Mouse (Mus musculus): ENCODE data around the gene Igf1r. TPM values are rescaled to one million over a fixed set of nuclear protein-coding genes. Genes with fewer than 3 reads are reported as not detected.

Gene Igf1r
- polyA plus RNA-seq, 1 experiment from 2014 or later, result 16.1 TPM

GRCm38 (mm10) chr7:68250411-68250810 lies 297.8 kb downstream of the Igf1r start:
- no peaks in the 10 kb centered on the region for H3K27me3 ChIP-seq (replicated peaks)
- H3K9ac ChIP-seq, result no peak overlapping the region
- H3K4me2 ChIP-seq, result no peak overlapping the region
- no peaks in the 10 kb centered on the region for H3K36me3 ChIP-seq
- no peak overlapping the region for H3K4me3 ChIP-seq (replicated peaks)
- no peaks in the 10 kb centered on the region for H3K9me3 ChIP-seq
- H3K4me1 ChIP-seq, result no peaks in the 10 kb centered on the region
- no peak for ATAC-seq (ENCODE audit: insufficient read depth, low FRiP score, low read depth)
- WGBS, result 45% methylated on average over 1 of the region's 1 CpGs
- no peak overlapping the region for H3K27ac ChIP-seq

GRCm38 (mm10) chr7:68250902-68251301 lies 298.3 kb downstream of the Igf1r start:
- H3K9me3 ChIP-seq, result no peaks in the 10 kb centered on the region
- H3K4me3 ChIP-seq (replicated peaks), result no peak overlapping the region
- H3K4me1 ChIP-seq, result no peaks in the 10 kb centered on the region
- no peak for ATAC-seq (ENCODE audit: insufficient read depth, low FRiP score, low read depth)
- no peak overlapping the region for H3K27ac ChIP-seq
- WGBS, result 80% methylated on average over 3 of the region's 3 CpGs
- no peaks in the 10 kb centered on the region for H3K27me3 ChIP-seq (replicated peaks)
- no peak overlapping the region for H3K9ac ChIP-seq
- H3K36me3 ChIP-seq, result no peaks in the 10 kb centered on the region
- H3K4me2 ChIP-seq, result no peak overlapping the region

- H3K9ac ChIP-seq, result no peak overlapping the region
- H3K4me2 ChIP-seq, result no peak overlapping the region
- H3K9me3 ChIP-seq, result no peaks in the 10 kb centered on the region
- no peak for ATAC-seq (ENCODE audit: insufficient read depth, low FRiP score, low read depth)
- H3K27ac ChIP-seq, result no peak overlapping the region
- no peak overlapping the region for H3K4me3 ChIP-seq (replicated peaks)
- H3K27me3 ChIP-seq (replicated peaks), result no peaks in the 10 kb centered on the region
- WGBS, result 39% methylated on average over 2 of the region's 2 CpGs
- H3K4me1 ChIP-seq, result no peaks in the 10 kb centered on the region
- H3K36me3 ChIP-seq, result no peaks in the 10 kb centered on the region
These were observed 305.1 kb downstream of the Igf1r start for GRCm38 (mm10) chr7:68257767-68258166.

GRCm38 (mm10) chr7:68258326-68259150 lies 305.9 kb downstream of the Igf1r start:
- no peak overlapping the region for H3K4me2 ChIP-seq
- H3K27ac ChIP-seq, result no peak overlapping the region
- H3K4me1 ChIP-seq, result no peaks in the 10 kb centered on the region
- no peak overlapping the region for H3K4me3 ChIP-seq (replicated peaks)
- no peak for ATAC-seq (ENCODE audit: insufficient read depth, low FRiP score, low read depth)
- H3K27me3 ChIP-seq (replicated peaks), result no peaks in the 10 kb centered on the region
- 73% methylated on average over 17 of the region's 17 CpGs for WGBS
- H3K9me3 ChIP-seq, result no peaks in the 10 kb centered on the region
- no peak overlapping the region for H3K9ac ChIP-seq
- no peaks in the 10 kb centered on the region for H3K36me3 ChIP-seq

- H3K4me2 ChIP-seq, result no peak overlapping the region
- 0 out of 2 replicates have a peak, but pooled peaks cover 4% of the 10 kb centered on the region for H3K27me3 ChIP-seq (replicated peaks)
- no peak overlapping the region for H3K27ac ChIP-seq
- WGBS, result 50% methylated on average over 6 of the region's 6 CpGs
- H3K4me1 ChIP-seq, result 0 out of 2 replicates have a peak, but pooled peaks cover 10% of the 10 kb centered on the region
- ATAC-seq (ENCODE audit: insufficient read depth, low FRiP score, low read depth), result no peak
- no peaks in the 10 kb centered on the region for H3K9me3 ChIP-seq
- no peaks in the 10 kb centered on the region for H3K36me3 ChIP-seq
- H3K4me3 ChIP-seq (replicated peaks), result no peak overlapping the region
- no peak overlapping the region for H3K9ac ChIP-seq
These were observed 307.0 kb downstream of the Igf1r start for GRCm38 (mm10) chr7:68259523-68260081.

GRCm38 (mm10) chr7:68262612-68263200 lies 310.1 kb downstream of the Igf1r start:
- 42% methylated on average over 8 of the region's 8 CpGs for WGBS
- Histone ChIP-seq H3K9ac (no peak overlapping the region), H3K9me3 (no peaks in the 10 kb centered on the region), H3K4me3 (replicated peaks) (no peak overlapping the region), H3K36me3 (no peaks in the 10 kb centered on the region), H3K4me1 (peaks cover 19% of the 10 kb centered on the region; the same call in 1 of the 2 replicates), H3K27ac (no peak overlapping the region), H3K27me3 (replicated peaks) (0 out of 2 replicates have a peak, but pooled peaks cover 9% of the 10 kb centered on the region), H3K4me2 (no peak overlapping the region)
- no peak for ATAC-seq (ENCODE audit: insufficient read depth, low FRiP score, low read depth)

GRCm38 (mm10) chr7:68263346-68264027 lies 310.9 kb downstream of the Igf1r start:
- 62% methylated on average over 8 of the region's 8 CpGs for WGBS
- Histone ChIP-seq H3K4me2 (peak overlapping the region; percentile 67), H3K9ac (no peak overlapping the region)

GRCm38 (mm10) chr7:68264028-68264453 lies 311.4 kb downstream of the Igf1r start, which contains the start of gene Pgpep1l:
Gene Pgpep1l (minus strand): TSS chr7:68264233.
- WGBS, result 5% methylated on average over 25 of the region's 25 CpGs
- Histone ChIP-seq H3K4me3 (replicated peaks) (peak within 1 kb of the TSS; percentile 35), H3K27me3 (replicated peaks) (0 out of 2 replicates have a peak, but pooled peaks cover 9% of the 10 kb centered on the region), H3K4me1 (peaks cover 19% of the 10 kb centered on the region; the same call in 1 of the 2 replicates), H3K9ac (no peak within 1 kb of the TSS), H3K9me3 (no peaks in the 10 kb centered on the region), H3K4me2 (peak within 1 kb of the TSS; percentile 67), H3K27ac (no peak within 1 kb of the TSS), H3K36me3 (no peaks in the 10 kb centered on the region)
- ATAC-seq (ENCODE audit: insufficient read depth, low FRiP score, low read depth), result peak; percentile 35; the same call in 1 of the 2 replicates

More at GRCm38 (mm10) chr7:68263346-68264027, 310.9 kb downstream of the Igf1r start:
- Histone ChIP-seq H3K9me3 (no peaks in the 10 kb centered on the region), H3K36me3 (no peaks in the 10 kb centered on the region), H3K27me3 (replicated peaks) (0 out of 2 replicates have a peak, but pooled peaks cover 9% of the 10 kb centered on the region), H3K27ac (no peak overlapping the region), H3K4me3 (replicated peaks) (peak overlapping the region; percentile 35), H3K4me1 (peaks cover 19% of the 10 kb centered on the region; the same call in 1 of the 2 replicates)
- ATAC-seq (ENCODE audit: insufficient read depth, low FRiP score, low read depth), result no peak

- H3K9me3 ChIP-seq, result no peaks in the 10 kb centered on the region
- H3K36me3 ChIP-seq, result no peaks in the 10 kb centered on the region
- H3K27ac ChIP-seq, result no peak overlapping the region
- no peak for ATAC-seq (ENCODE audit: insufficient read depth, low FRiP score, low read depth)
- peak overlapping the region; percentile 67 for H3K4me2 ChIP-seq
- peaks cover 19% of the 10 kb centered on the region; the same call in 1 of the 2 replicates for H3K4me1 ChIP-seq
- H3K27me3 ChIP-seq (replicated peaks), result 0 out of 2 replicates have a peak, but pooled peaks cover 9% of the 10 kb centered on the region
- H3K9ac ChIP-seq, result no peak overlapping the region
- H3K4me3 ChIP-seq (replicated peaks), result peak overlapping the region; percentile 35
- 11% methylated on average over 14 of the region's 14 CpGs for WGBS
These were observed 311.9 kb downstream of the Igf1r start for GRCm38 (mm10) chr7:68264531-68264930.

- WGBS, result 43% methylated on average over 7 of the region's 7 CpGs
- Histone ChIP-seq H3K4me3 (replicated peaks) (no peak overlapping the region), H3K4me2 (no peak overlapping the region), H3K9me3 (no peaks in the 10 kb centered on the region), H3K4me1 (peaks cover 19% of the 10 kb centered on the region; the same call in 1 of the 2 replicates), H3K9ac (no peak overlapping the region), H3K27ac (no peak overlapping the region), H3K27me3 (replicated peaks) (0 out of 2 replicates have a peak, but pooled peaks cover 9% of the 10 kb centered on the region), H3K36me3 (no peaks in the 10 kb centered on the region)
- ATAC-seq (ENCODE audit: insufficient read depth, low FRiP score, low read depth), result no peak
These were observed 312.8 kb downstream of the Igf1r start for GRCm38 (mm10) chr7:68265391-68265790.

GRCm38 (mm10) chr7:68266691-68267090 lies 314.1 kb downstream of the Igf1r start:
- Histone ChIP-seq H3K36me3 (no peaks in the 10 kb centered on the region), H3K27me3 (replicated peaks) (0 out of 2 replicates have a peak, but pooled peaks cover 9% of the 10 kb centered on the region), H3K4me3 (replicated peaks) (no peak overlapping the region), H3K4me2 (no peak overlapping the region), H3K9ac (no peak overlapping the region), H3K4me1 (peaks cover 19% of the 10 kb centered on the region; the same call in 1 of the 2 replicates), H3K9me3 (no peaks in the 10 kb centered on the region), H3K27ac (no peak overlapping the region)
- 12% methylated on average over 6 of the region's 6 CpGs for WGBS
- ATAC-seq (ENCODE audit: insufficient read depth, low FRiP score, low read depth), result no peak

Data from stomach, embryonic 15.5 days (tissue).